Mouse (Mus musculus) bone marrow macrophage, adult 2 months (primary cell): Measurements from ENCODE around the gene Chst8. TPM values are rescaled to one million over a fixed set of nuclear protein-coding genes. Genes with fewer than 3 reads are reported as not detected.

Experiments used
- H3K27ac ChIP-seq: 2 replicates; pipeline ENCODE4 v1.5.1; 2012; ENCODE audit warnings: low read depth, low read length; ENCODE audit not compliant: insufficient read depth
- H3K4me1 ChIP-seq: 2 replicates; pipeline ENCODE4 v1.6.1; 2012; ENCODE audit warnings: low read length; ENCODE audit not compliant: control insufficient read depth, insufficient read depth
- H3K4me3 ChIP-seq: 2 replicates; pipeline ENCODE4 v1.5.1; 2012; ENCODE audit warnings: mild to moderate bottlenecking, low read length, moderate library complexity; ENCODE audit not compliant: insufficient read depth
- CTCF ChIP-seq: IDR thresholded peaks from 2 replicates; pipeline ENCODE4 v1.5.1; 2012; ENCODE audit warnings: low read depth, mild to moderate bottlenecking, low read length, moderate library complexity
- POLR2A ChIP-seq: IDR thresholded peaks from 2 replicates; pipeline ENCODE4 v1.6.1; 2012; ENCODE audit warnings: mild to moderate bottlenecking, low read depth, low read length, borderline replicate concordance
- polyA plus RNA-seq: library from polyadenylated mRNA; stranded (reverse); fragments of >200 nt; gene quantifications from 2 replicates; pipeline ENCODE4 v1.2.4, GENCODE M21; 2012; ENCODE audit not compliant: missing spikeins, insufficient read depth, insufficient read length

Gene Chst8
- polyA plus RNA-seq, 1 experiment, result not detected

DNA sequence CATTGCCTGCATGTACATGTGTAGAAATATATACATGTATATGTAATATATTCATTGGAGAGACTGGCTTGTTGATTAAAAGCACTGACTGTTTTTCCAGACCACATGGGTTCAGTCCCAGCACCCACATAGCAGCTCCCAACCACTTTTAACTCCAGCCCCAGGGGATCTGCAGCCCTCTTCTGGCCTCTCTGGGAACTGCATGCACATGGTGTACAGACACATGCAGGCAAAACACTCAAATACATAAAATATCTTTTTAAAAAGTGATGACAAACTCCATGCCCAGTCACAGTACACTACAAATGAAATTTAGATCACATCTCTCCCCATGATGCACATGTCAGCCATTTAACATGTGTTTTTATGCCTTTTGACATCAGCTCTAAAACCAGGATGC is 30.5 kb downstream of the Chst8 start:
- Histone ChIP-seq H3K27ac (no peak overlapping the region), H3K4me1 (no peaks in the 10 kb centered on the region), H3K4me3 (no peak overlapping the region)
- TF ChIP-seq POLR2A (no peak), CTCF (no peak)

DNA sequence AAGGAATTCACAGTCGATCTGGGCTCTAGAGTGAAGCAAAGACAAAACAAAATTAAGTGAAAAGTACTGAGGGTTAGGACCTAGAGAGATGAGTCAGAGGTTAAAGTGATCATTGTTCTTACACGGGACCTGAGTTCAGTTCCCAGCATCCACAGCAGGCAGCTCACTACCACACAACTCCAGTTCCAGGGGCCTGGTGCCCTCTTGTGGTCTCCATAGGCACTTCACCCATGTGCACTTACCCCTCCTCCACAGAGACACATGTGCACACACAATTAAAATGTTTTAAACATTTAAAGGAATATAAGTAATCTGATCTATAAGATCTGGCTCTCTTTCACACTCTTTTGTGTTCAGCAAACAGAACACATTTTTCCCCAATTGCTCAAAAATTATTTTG is 31.3 kb downstream of the Chst8 start:
- TF ChIP-seq POLR2A, result no peak
- no peak for TF ChIP-seq CTCF
- Histone ChIP-seq H3K4me1 (no peaks in the 10 kb centered on the region), H3K4me3 (no peak overlapping the region), H3K27ac (no peak overlapping the region)

DNA sequence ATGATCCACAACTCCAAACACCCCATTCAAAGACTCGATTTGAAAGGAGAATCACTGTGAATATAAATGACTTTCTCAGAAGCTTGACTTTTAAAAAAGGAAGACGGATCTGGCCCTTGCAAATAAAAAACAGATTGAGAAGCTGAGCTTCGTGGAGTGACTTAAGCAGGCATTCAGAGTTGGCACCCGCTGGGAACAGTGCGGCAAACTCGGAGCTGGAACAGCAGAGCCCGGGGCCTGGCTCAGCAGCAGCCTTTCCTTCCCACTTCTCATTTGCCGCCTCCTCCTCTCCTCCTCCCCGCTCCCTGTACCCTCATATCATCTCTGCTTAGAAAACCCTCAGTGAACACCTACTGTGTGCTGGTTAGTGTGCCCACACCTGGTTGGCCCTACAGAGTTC is 34.1 kb downstream of the Chst8 start:
- H3K4me3 ChIP-seq, result no peak overlapping the region
- H3K27ac ChIP-seq, result no peak overlapping the region
- H3K4me1 ChIP-seq, result no peaks in the 10 kb centered on the region
- no peak for TF ChIP-seq POLR2A
- no peak for TF ChIP-seq CTCF

- no peaks in the 10 kb centered on the region for H3K4me1 ChIP-seq
- H3K27ac ChIP-seq, result no peak overlapping the region
- H3K4me3 ChIP-seq, result no peak overlapping the region
- TF ChIP-seq CTCF, result no peak
- TF ChIP-seq POLR2A, result no peak
Observed at GRCm38 (mm10) chr7:34775659-34776058, 36.9 kb downstream of the Chst8 start.

- H3K4me1 ChIP-seq, result no peaks in the 10 kb centered on the region
- no peak overlapping the region for H3K27ac ChIP-seq
- no peak overlapping the region for H3K4me3 ChIP-seq
- TF ChIP-seq CTCF (no peak), POLR2A (no peak)
Observed at GRCm38 (mm10) chr7:34774947-34775346, 37.6 kb downstream of the Chst8 start.

DNA sequence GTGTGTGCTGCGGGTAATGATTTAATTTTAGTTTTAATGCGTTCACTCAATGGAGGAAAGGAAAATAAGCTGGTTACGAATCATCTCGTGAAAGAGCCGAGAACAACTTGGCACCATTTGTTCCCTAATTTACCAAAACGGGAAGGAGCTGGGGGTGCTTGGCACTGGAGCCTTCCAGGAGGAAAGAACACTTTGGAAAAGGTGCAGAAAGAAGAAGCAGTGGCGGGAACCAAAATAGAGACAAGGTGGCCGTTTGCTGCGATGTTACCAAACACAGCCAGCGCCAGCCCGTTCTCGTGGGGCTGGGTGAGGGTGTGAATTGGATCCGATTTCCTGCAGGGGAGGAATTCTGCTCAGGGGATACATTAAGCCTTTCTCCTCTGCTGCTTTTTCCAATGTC is 38.5 kb downstream of the Chst8 start:
- no peaks in the 10 kb centered on the region for H3K4me1 ChIP-seq
- no peak overlapping the region for H3K27ac ChIP-seq
- H3K4me3 ChIP-seq, result no peak overlapping the region
- TF ChIP-seq POLR2A, result no peak
- no peak for TF ChIP-seq CTCF

DNA sequence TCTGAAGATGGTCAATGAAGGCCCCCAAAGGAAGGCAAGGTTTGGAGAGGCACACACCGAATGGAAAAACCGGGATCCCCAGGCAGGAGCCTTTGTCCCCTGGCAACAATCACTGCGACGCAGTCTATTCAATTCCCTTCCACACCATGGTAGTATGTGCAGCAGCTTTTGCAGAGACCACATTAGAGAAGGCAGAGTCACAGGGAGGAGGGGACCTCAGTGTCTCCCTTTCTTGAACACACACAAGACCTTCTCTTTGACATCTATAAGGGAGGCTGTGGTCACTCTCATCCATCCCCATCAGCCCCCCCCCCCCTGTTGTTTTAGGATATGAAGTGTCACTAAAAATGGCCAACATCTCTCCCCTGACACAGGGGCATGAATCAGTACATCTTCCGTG is 39.2 kb downstream of the Chst8 start:
- TF ChIP-seq CTCF (no peak), POLR2A (no peak)
- Histone ChIP-seq H3K4me3 (no peak overlapping the region), H3K27ac (no peak overlapping the region), H3K4me1 (no peaks in the 10 kb centered on the region)

GRCm38 (mm10) chr7:34769531-34769930 is 43.0 kb downstream of the Chst8 start:
- no peaks in the 10 kb centered on the region for H3K4me1 ChIP-seq
- H3K27ac ChIP-seq, result no peak overlapping the region
- TF ChIP-seq CTCF (no peak), POLR2A (no peak)
- H3K4me3 ChIP-seq, result no peak overlapping the region

- Histone ChIP-seq H3K4me3 (no peak overlapping the region), H3K27ac (no peak overlapping the region), H3K4me1 (no peaks in the 10 kb centered on the region)
- TF ChIP-seq CTCF (no peak), POLR2A (no peak)
Observed at GRCm38 (mm10) chr7:34764250-34765148, 48.0 kb downstream of the Chst8 start.

- H3K4me3 ChIP-seq, result no peak overlapping the region
- H3K27ac ChIP-seq, result no peak overlapping the region
- TF ChIP-seq CTCF (no peak), POLR2A (no peak)
- no peaks in the 10 kb centered on the region for H3K4me1 ChIP-seq
Observed at GRCm38 (mm10) chr7:34759378-34759822, 53.1 kb downstream of the Chst8 start.

GRCm38 (mm10) chr7:34758721-34759120 is 53.8 kb downstream of the Chst8 start:
- H3K4me1 ChIP-seq, result no peaks in the 10 kb centered on the region
- no peak overlapping the region for H3K27ac ChIP-seq
- TF ChIP-seq CTCF (no peak), POLR2A (no peak)
- no peak overlapping the region for H3K4me3 ChIP-seq
